Mouse (Mus musculus) myocyte (in vitro differentiated cells): ENCODE measurements at regions not wholly inside any gene's neighbourhood (a gene's known extent, or its start where the extent isn't known, plus 50 kb on each side); places are given as distances from the start of the nearest gene placed in this dataset.

Experiments
- H3K27me3 ChIP-seq: one replicate; pipeline ENCODE4 v1.6.1; 2011; ENCODE audit not compliant: control insufficient read depth, insufficient read depth, insufficient read length
- H3K36me3 ChIP-seq: one replicate; pipeline ENCODE4 v1.6.1; 2011; ENCODE audit not compliant: control insufficient read depth, insufficient read depth
- H3K4me2 ChIP-seq: one replicate; pipeline ENCODE4 v1.6.1; 2011; ENCODE audit warnings: low read depth, control low read depth
- H3K4me3 ChIP-seq: one replicate; pipeline ENCODE4 v1.5.1; 2011; ENCODE audit warnings: mild to moderate bottlenecking, control low read depth, moderate library complexity
- H3K79me2 ChIP-seq: one replicate; pipeline ENCODE4 v1.6.1; 2011; ENCODE audit not compliant: control insufficient read depth, insufficient read depth
- H3ac ChIP-seq: one replicate; pipeline ENCODE4 v1.6.1; 2011; ENCODE audit not compliant: control insufficient read depth, insufficient read length
- CEBPB ChIP-seq: IDR thresholded peaks from 2 replicates; pipeline ENCODE4 v1.6.1; 2011; ENCODE audit warnings: mild to moderate bottlenecking, moderate library complexity; ENCODE audit not compliant: poor library complexity, insufficient read depth, severe bottlenecking
- E2F4 ChIP-seq: IDR thresholded peaks from one replicate; pipeline ENCODE4 v1.6.1; 2011; ENCODE audit warnings: mild to moderate bottlenecking, control low read depth, moderate library complexity; ENCODE audit not compliant: insufficient read depth
- MAX ChIP-seq: IDR thresholded peaks from one replicate; pipeline ENCODE4 v1.6.1; 2011; ENCODE audit warnings: low read depth, mild to moderate bottlenecking, control low read depth
- MYOD1 ChIP-seq, 3 experiments: IDR thresholded peaks; one replicate each; pipeline ENCODE4 v1.6.1; 2011; ENCODE audit warnings: control low read depth in 2 of 3, low read depth in 2 of 3, mild to moderate bottlenecking in 2 of 3, moderate library complexity in 1 of 3; ENCODE audit not compliant: insufficient read length in 2 of 3, control insufficient read depth in 1 of 3
- MYOG ChIP-seq, 3 experiments: IDR thresholded peaks; one replicate each; pipeline ENCODE4 v1.6.1; 2011; ENCODE audit warnings: control low read depth in 2 of 3, low read depth in 2 of 3, mild to moderate bottlenecking in 2 of 3; ENCODE audit not compliant: insufficient read length in 2 of 3, control insufficient read depth in 1 of 3, insufficient read depth in 1 of 3
- POLR2A ChIP-seq: IDR thresholded peaks from one replicate; pipeline ENCODE4 v1.6.1; 2011; ENCODE audit warnings: low read depth, mild to moderate bottlenecking, control low read depth, moderate library complexity; ENCODE audit not compliant: insufficient read length
- POLR2AphosphoS2 ChIP-seq: IDR thresholded peaks from one replicate; pipeline ENCODE4 v1.6.1; 2011; ENCODE audit warnings: low read depth, control low read depth; ENCODE audit not compliant: insufficient read length
- REST ChIP-seq: IDR thresholded peaks from one replicate; pipeline ENCODE4 v1.6.1; 2011; ENCODE audit warnings: mild to moderate bottlenecking, control low read depth, moderate library complexity; ENCODE audit not compliant: insufficient read depth, insufficient read length
- SRF ChIP-seq: IDR thresholded peaks from one replicate; pipeline ENCODE4 v1.6.1; 2011; ENCODE audit warnings: low read depth; ENCODE audit not compliant: control insufficient read depth, insufficient read length
- TCF12 ChIP-seq: IDR thresholded peaks from one replicate; pipeline ENCODE4 v1.6.1; 2011; ENCODE audit warnings: mild to moderate bottlenecking, control low read depth; ENCODE audit not compliant: poor library complexity, insufficient read depth, severe bottlenecking
- TCF3 ChIP-seq: IDR thresholded peaks from one replicate; pipeline ENCODE4 v1.6.1; 2011; ENCODE audit warnings: low read depth, control low read depth; ENCODE audit not compliant: insufficient read length
- USF1 ChIP-seq: IDR thresholded peaks from one replicate; pipeline ENCODE4 v1.6.1; 2011; ENCODE audit warnings: low read depth, mild to moderate bottlenecking, control low read depth, moderate library complexity

- H3K27me3 ChIP-seq: no peaks in the 10 kb centered on the region
- H3ac ChIP-seq: no peak overlapping the region
- H3K36me3 ChIP-seq: no peaks in the 10 kb centered on the region
- no peak overlapping the region for H3K4me2 ChIP-seq
- H3K79me2 ChIP-seq: no peaks in the 10 kb centered on the region
- TF ChIP-seq CEBPB (no peak), POLR2A (no peak), E2F4 (no peak), POLR2AphosphoS2 (no peak), USF1 (peak; percentile 51), MAX (no peak), TCF12 (no peak), TCF3 (no peak), MYOG (IDR thresholded peaks at IDR 0.05; ENCODE audit: control insufficient read depth in 1 of 3, insufficient read depth in 1 of 3, insufficient read length in 2 of 3, low read depth in 2 of 3) (no peak), SRF (no peak), MYOD1 (IDR thresholded peaks at IDR 0.05; ENCODE audit: control insufficient read depth in 1 of 3, insufficient read length in 2 of 3, low read depth in 2 of 3) (peak in 1 of 3 experiments; percentile 22), REST (no peak)
- H3K4me3 ChIP-seq: no peak overlapping the region
These were observed 90.7 kb upstream of the Osmr start for GRCm38 (mm10) chr15:6965446-6965845.

DNA sequence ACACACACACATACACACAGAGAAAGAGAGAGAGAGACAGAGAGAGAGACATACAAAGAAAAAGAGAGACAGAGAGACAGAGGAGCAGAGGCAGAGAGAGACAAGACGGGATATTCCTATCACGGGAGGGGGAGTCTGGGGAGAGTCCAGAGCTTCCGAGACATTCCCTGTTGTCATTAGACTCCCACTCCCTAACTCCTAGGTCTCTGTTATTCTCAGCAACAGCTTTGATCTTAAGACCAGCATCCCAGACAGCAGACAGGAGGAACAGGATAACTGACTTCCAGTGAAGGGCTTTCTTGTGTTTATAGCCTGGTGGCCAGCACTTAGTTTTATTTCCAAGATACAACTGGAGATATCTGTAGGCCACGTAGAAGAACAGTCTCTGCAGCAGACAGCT, 99.6 kb upstream of the Osmr start:
- no peaks in the 10 kb centered on the region for H3K36me3 ChIP-seq
- no peaks in the 10 kb centered on the region for H3K79me2 ChIP-seq
- TF ChIP-seq SRF: no peak
- no peak for TF ChIP-seq CEBPB
- no peak for TF ChIP-seq MYOD1 (IDR thresholded peaks at IDR 0.05; ENCODE audit: control insufficient read depth in 1 of 3, insufficient read length in 2 of 3, low read depth in 2 of 3)
- TF ChIP-seq TCF12: no peak
- TF ChIP-seq MYOG (IDR thresholded peaks at IDR 0.05; ENCODE audit: control insufficient read depth in 1 of 3, insufficient read depth in 1 of 3, insufficient read length in 2 of 3, low read depth in 2 of 3): no peak
- TF ChIP-seq POLR2AphosphoS2: no peak
- no peak for TF ChIP-seq TCF3
- TF ChIP-seq MAX: no peak
- no peak for TF ChIP-seq POLR2A
- TF ChIP-seq E2F4: no peak
- no peak for TF ChIP-seq REST
- no peak for TF ChIP-seq USF1
- H3K4me3 ChIP-seq: no peak overlapping the region
- H3K27me3 ChIP-seq: no peaks in the 10 kb centered on the region
- no peak overlapping the region for H3ac ChIP-seq
- no peak overlapping the region for H3K4me2 ChIP-seq

GRCm38 (mm10) chr15:6981430-6981829, 106.7 kb upstream of the Osmr start:
- Histone ChIP-seq H3K36me3 (no peaks in the 10 kb centered on the region), H3K4me2 (no peak overlapping the region), H3K4me3 (no peak overlapping the region), H3K27me3 (no peaks in the 10 kb centered on the region), H3ac (no peak overlapping the region), H3K79me2 (no peaks in the 10 kb centered on the region)
- no peak for TF ChIP-seq SRF
- TF ChIP-seq USF1: no peak
- no peak for TF ChIP-seq TCF12
- TF ChIP-seq MAX: no peak
- TF ChIP-seq MYOG (IDR thresholded peaks at IDR 0.05; ENCODE audit: control insufficient read depth in 1 of 3, insufficient read depth in 1 of 3, insufficient read length in 2 of 3, low read depth in 2 of 3): no peak
- no peak for TF ChIP-seq E2F4
- no peak for TF ChIP-seq TCF3
- TF ChIP-seq REST: no peak
- TF ChIP-seq MYOD1 (IDR thresholded peaks at IDR 0.05; ENCODE audit: control insufficient read depth in 1 of 3, insufficient read length in 2 of 3, low read depth in 2 of 3): no peak
- TF ChIP-seq POLR2A: no peak
- TF ChIP-seq CEBPB: no peak
- no peak for TF ChIP-seq POLR2AphosphoS2

GRCm38 (mm10) chr15:6983320-6983719, 107.1 kb upstream of the Lifr start:
- Histone ChIP-seq H3K4me3 (no peak overlapping the region), H3ac (no peak overlapping the region), H3K36me3 (no peaks in the 10 kb centered on the region), H3K4me2 (no peak overlapping the region), H3K79me2 (no peaks in the 10 kb centered on the region), H3K27me3 (no peaks in the 10 kb centered on the region)
- TF ChIP-seq CEBPB (no peak), MYOD1 (IDR thresholded peaks at IDR 0.05; ENCODE audit: control insufficient read depth in 1 of 3, insufficient read length in 2 of 3, low read depth in 2 of 3) (no peak), POLR2AphosphoS2 (no peak), E2F4 (no peak), POLR2A (no peak), TCF12 (no peak), MAX (no peak), SRF (no peak), REST (no peak), TCF3 (no peak), MYOG (IDR thresholded peaks at IDR 0.05; ENCODE audit: control insufficient read depth in 1 of 3, insufficient read depth in 1 of 3, insufficient read length in 2 of 3, low read depth in 2 of 3) (no peak), USF1 (no peak)

DNA sequence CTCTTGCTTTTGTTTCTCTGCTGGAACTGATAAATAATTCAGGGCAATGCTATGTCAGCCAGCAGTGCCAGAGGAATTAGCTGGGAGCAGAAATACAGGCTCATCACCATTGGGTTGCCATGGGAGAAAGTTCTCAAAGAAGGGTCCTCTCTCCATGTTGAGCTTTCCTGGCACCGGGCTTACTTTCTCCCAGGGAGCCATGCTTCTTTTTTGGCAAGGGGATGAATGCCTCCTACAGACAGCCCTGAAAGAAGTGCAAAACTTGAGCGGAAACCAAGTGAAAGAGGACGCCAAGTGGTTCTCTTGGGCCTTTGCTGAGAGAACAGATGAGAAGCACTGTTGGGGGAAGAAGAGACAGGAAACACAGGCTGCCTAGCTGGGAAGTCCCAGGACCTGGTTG, 102.2 kb upstream of the Lifr start:
- Histone ChIP-seq H3K27me3 (no peaks in the 10 kb centered on the region), H3K4me2 (no peak overlapping the region), H3K79me2 (no peaks in the 10 kb centered on the region), H3K4me3 (no peak overlapping the region), H3K36me3 (no peaks in the 10 kb centered on the region), H3ac (no peak overlapping the region)
- no peak for TF ChIP-seq USF1
- TF ChIP-seq POLR2A: no peak
- TF ChIP-seq CEBPB: no peak
- no peak for TF ChIP-seq MAX
- no peak for TF ChIP-seq E2F4
